Mouse (Mus musculus) forebrain, postnatal 0 days (tissue): ENCODE results near the gene Jagn1. TPM values are rescaled to one million over a fixed set of nuclear protein-coding genes. Genes with fewer than 3 reads are reported as not detected.
A peak's percentile ranks its signal among the peaks of the same experiment; 100 is the strongest.

Experiments used
- ATAC-seq: fragments of 200-750 bp; cut with Nextera tagmentation; 2 replicates; pipeline ENCODE4 v1.8.0; 2017; ENCODE audit warnings: mild to moderate bottlenecking, moderate library complexity
- DNase-seq: peaks from one replicate; pipeline ENCODE4 v3.0.0-alpha.2; 2015
- H3K27ac ChIP-seq: fragments of 300-500 bp; sonication (generic); 2 replicates; pipeline ENCODE4 v1.5.1; 2014; ENCODE audit warnings: low read depth, mild to moderate bottlenecking, antibody characterized with exemption, low read length, moderate library complexity, mixed read lengths
- H3K27me3 ChIP-seq: fragments of 300-500 bp; sonication (generic); 2 replicates; pipeline ENCODE4 v1.6.1; 2014; ENCODE audit warnings: mild to moderate bottlenecking, low read length, mixed read lengths; ENCODE audit not compliant: insufficient read depth
- H3K36me3 ChIP-seq: fragments of 300-500 bp; sonication (generic); 2 replicates; pipeline ENCODE4 v1.6.1; 2014; ENCODE audit warnings: mild to moderate bottlenecking, moderate library complexity; ENCODE audit not compliant: insufficient read depth
- H3K4me1 ChIP-seq: fragments of 300-500 bp; sonication (generic); 2 replicates; pipeline ENCODE4 v1.6.1; 2014; ENCODE audit warnings: antibody characterized with exemption; ENCODE audit not compliant: insufficient read depth
- H3K4me2 ChIP-seq: fragments of 300-500 bp; sonication (generic); 2 replicates; pipeline ENCODE4 v1.6.1; 2014; ENCODE audit warnings: low read depth, mild to moderate bottlenecking, moderate library complexity
- H3K4me3 ChIP-seq: fragments of 300-500 bp; sonication (generic); 2 replicates; pipeline ENCODE4 v1.5.1; 2014; ENCODE audit warnings: low read depth, low read length, mixed read lengths
- H3K9ac ChIP-seq: fragments of 300-500 bp; sonication (generic); 2 replicates; pipeline ENCODE4 v1.6.1; 2014; ENCODE audit warnings: mild to moderate bottlenecking
- H3K9me3 ChIP-seq: fragments of 300-500 bp; sonication (generic); 2 replicates; pipeline ENCODE4 v1.6.1; 2016; ENCODE audit warnings: low read length
- CTCF ChIP-seq: sonication (generic); IDR thresholded peaks from 2 replicates; pipeline ENCODE4 v1.5.1; 2016; ENCODE audit warnings: antibody characterized with exemption, control low read depth, low read depth
- WGBS: fragments of 180-500 bp; shearing (Covaris S2); extraction: QIAGEN DNeasy Blood & Tissue Kit; methylation state at CpG from one replicate; pipeline ENCODE4 v1.1.7; 2014; 5-methylcytosine and 5-hydroxymethylcytosine counted together
- polyA plus RNA-seq: library from polyadenylated mRNA; unstranded; fragments of >200 nt; fragmentation: Nextera tagmentation; extraction: Ambion mirVana; gene quantifications from 2 replicates; pipeline ENCODE4 v1.2.1, GENCODE M21; 2015
- total RNA-seq: library from RNA; depleted of rRNA; stranded (reverse); fragments of >200 nt; gene quantifications from 2 replicates; pipeline ENCODE4 v1.2.3, GENCODE M21; 2014

Jagn1 gene
- total and polyA plus RNA-seq, 2 experiments from 2014 or later: 37.7 to 81.8 TPM

- H3K4me1 ChIP-seq: 0 out of 2 replicates have a peak, but pooled peaks cover 4% of the 10 kb centered on the region
- 59% methylated on average over 10 of the region's 10 CpGs for WGBS
- H3K27ac ChIP-seq: no peak overlapping the region
- DNase-seq (no peak), ATAC-seq (no peak)
- no peak overlapping the region for H3K9ac ChIP-seq
- H3K4me2 ChIP-seq: no peak overlapping the region
- no peak overlapping the region for H3K4me3 ChIP-seq
- H3K36me3 ChIP-seq: no peaks in the 10 kb centered on the region
- no peak for TF ChIP-seq CTCF
- peaks cover 13% of the 10 kb centered on the region for H3K27me3 ChIP-seq
- H3K9me3 ChIP-seq: no peaks in the 10 kb centered on the region
These were observed 29.7 kb downstream of the Jagn1 start for GRCm38 (mm10) chr6:113472061-113472460.

DNA sequence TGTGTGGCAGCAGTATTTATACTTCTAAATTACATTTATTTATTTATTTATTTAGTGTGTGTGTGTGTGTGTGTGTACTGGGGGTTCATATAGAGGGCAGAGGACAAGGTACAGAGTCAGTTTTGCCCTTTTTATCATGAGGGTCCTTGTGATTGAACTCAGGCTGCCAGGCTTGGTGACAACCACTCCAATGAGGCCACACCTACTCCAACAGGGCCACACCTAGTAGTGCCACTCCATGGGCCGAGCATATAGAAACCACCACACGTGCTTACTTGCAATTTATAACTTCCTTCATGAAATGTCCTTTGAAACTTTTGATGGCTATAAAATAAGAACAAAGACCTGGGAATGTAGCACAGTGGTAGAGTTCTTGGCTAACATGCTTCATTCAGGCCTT lies 30.9 kb downstream of the Jagn1 start:
- no peaks in the 10 kb centered on the region for H3K36me3 ChIP-seq
- no peak for DNase-seq
- H3K27ac ChIP-seq: no peak overlapping the region
- no peak overlapping the region for H3K4me3 ChIP-seq
- H3K27me3 ChIP-seq: peaks cover 13% of the 10 kb centered on the region
- no peaks in the 10 kb centered on the region for H3K9me3 ChIP-seq
- TF ChIP-seq CTCF: no peak
- H3K9ac ChIP-seq: no peak overlapping the region
- no peak for ATAC-seq
- H3K4me1 ChIP-seq: 0 out of 2 replicates have a peak, but pooled peaks cover 4% of the 10 kb centered on the region
- no peak overlapping the region for H3K4me2 ChIP-seq
- WGBS: 81% methylated on average over 2 of the region's 2 CpGs

GRCm38 (mm10) chr6:113473715-113474114 lies 31.3 kb downstream of the Jagn1 start:
- Histone ChIP-seq H3K4me2 (no peak overlapping the region), H3K36me3 (no peaks in the 10 kb centered on the region), H3K9ac (no peak overlapping the region), H3K27ac (no peak overlapping the region), H3K4me1 (0 out of 2 replicates have a peak, but pooled peaks cover 4% of the 10 kb centered on the region), H3K27me3 (peaks cover 13% of the 10 kb centered on the region), H3K9me3 (no peaks in the 10 kb centered on the region), H3K4me3 (no peak overlapping the region)
- 91% methylated on average over 6 of the region's 6 CpGs for WGBS
- TF ChIP-seq CTCF: no peak
- ATAC-seq (no peak), DNase-seq (no peak)

DNA sequence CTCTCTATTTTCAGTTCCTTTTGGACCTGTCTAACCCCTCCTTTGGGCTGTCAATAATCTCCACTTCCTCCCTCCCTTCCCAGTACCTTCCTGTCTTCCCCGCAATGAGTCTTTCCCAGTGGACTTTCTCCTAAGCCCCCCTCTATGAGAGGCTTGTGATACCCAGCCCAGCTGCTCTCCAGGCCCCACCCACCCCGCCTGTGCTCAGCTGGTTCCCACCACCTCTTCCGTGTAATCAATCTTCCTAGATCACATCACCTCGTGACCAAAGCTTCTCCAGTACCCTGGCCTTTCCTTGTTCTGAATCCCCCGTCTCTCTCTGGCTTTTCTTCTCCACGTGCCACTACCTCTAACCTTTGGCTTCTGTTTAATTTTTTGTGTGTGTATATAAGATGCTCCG lies 35.0 kb downstream of the Jagn1 start:
- DNase-seq: no peak
- no peaks in the 10 kb centered on the region for H3K36me3 ChIP-seq
- H3K4me3 ChIP-seq: no peak overlapping the region
- no peak overlapping the region for H3K4me2 ChIP-seq
- no peak overlapping the region for H3K27ac ChIP-seq
- no peak overlapping the region for H3K9ac ChIP-seq
- 63% methylated on average over 7 of the region's 7 CpGs for WGBS
- TF ChIP-seq CTCF: no peak
- no peak for ATAC-seq
- no peaks in the 10 kb centered on the region for H3K4me1 ChIP-seq
- H3K27me3 ChIP-seq: no peaks in the 10 kb centered on the region
- no peaks in the 10 kb centered on the region for H3K9me3 ChIP-seq

DNA sequence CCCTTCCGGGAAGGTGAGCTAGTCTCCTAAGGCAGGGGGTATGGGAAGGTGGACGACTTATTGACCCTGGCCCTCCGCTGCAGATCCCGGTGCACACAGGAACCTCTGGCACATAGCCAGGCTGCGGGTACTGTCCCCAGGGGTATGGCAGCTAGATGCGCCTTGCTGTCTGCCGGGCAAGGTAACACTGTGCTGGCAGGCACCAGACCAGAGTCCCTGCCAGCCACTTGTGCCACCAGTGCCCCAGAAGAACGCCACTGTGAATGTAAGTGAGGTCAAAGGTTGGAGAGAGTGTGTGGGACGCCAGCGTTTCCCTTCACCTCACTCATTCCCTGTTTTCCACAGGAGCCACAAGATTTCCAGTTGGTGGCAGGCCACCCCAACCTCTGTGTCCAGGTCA lies 36.5 kb downstream of the Jagn1 start:
- Histone ChIP-seq H3K4me3 (no peak overlapping the region), H3K4me2 (no peak overlapping the region), H3K9ac (no peak overlapping the region), H3K4me1 (peaks cover 4% of the 10 kb centered on the region), H3K27ac (no peak overlapping the region), H3K27me3 (no peaks in the 10 kb centered on the region), H3K36me3 (no peaks in the 10 kb centered on the region), H3K9me3 (no peaks in the 10 kb centered on the region)
- DNase-seq: no peak
- no peak for TF ChIP-seq CTCF
- 79% methylated on average over 10 of the region's 10 CpGs for WGBS
- no peak for ATAC-seq

DNA sequence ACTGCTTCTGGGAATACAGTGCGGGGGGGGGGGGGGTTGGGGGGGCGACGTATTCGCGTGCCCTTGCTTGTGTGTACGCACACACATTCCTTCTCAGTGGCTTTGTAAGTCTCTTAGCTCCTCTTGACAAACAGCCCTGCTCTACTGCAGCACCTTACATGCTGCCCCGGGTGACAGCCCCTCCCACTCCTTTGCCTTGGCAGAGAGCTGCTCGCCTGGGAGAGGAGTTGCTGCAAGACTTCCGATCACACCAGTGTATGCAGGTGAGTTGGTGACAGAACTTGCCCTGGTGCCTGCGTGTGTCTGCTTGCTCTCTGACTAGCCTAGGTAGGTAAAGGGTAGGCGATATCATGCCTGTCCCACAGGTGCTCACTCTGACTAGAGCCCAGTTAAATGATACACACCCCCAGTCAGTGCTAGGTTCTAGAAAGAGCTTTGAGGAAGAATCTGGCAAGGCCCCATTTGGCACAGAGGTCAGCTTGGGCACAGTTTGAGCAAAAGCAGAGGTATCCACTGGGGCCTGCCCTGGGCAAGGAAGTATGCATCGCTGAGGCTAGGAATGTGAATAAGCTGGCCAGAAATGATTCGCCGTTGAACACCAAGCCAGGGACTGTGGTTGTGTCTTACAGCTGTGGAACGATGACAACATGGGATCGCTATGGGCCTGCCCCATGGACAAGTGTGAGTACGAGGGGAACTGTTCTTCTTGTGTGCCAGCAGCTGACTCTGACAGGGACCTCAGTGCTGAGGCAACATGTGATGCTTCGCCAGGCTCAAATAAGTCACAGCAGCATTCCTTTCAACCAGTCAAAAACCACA lies 38.4 kb downstream of the Jagn1 start:
- WGBS: 58% methylated on average over 18 of the region's 18 CpGs
- H3K9ac ChIP-seq: no peak overlapping the region

DNA sequence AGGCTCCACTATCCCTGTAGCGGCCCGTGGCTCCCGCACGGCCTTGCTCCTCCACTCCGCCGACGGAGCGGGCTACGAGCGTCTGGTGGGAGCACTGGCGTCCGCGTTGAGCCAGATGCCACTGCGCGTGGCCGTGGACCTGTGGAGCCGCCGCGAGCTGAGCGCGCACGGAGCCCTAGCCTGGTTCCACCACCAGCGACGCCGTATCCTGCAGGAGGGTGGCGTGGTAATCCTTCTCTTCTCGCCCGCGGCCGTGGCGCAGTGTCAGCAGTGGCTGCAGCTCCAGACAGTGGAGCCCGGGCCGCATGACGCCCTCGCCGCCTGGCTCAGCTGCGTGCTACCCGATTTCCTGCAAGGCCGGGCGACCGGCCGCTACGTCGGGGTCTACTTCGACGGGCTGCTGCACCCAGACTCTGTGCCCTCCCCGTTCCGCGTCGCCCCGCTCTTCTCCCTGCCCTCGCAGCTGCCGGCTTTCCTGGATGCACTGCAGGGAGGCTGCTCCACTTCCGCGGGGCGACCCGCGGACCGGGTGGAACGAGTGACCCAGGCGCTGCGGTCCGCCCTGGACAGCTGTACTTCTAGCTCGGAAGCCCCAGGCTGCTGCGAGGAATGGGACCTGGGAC lies 40.2 kb downstream of the Jagn1 start:
- Histone ChIP-seq H3K9ac (peak overlapping the region; percentile 83), H3K9me3 (no peaks in the 10 kb centered on the region), H3K4me3 (peak overlapping the region; percentile 66), H3K36me3 (peaks cover 7% of the 10 kb centered on the region; the same call in 1 of the 2 replicates), H3K27ac (peak overlapping the region; percentile 88), H3K4me2 (peak overlapping the region; percentile 70), H3K27me3 (no peaks in the 10 kb centered on the region), H3K4me1 (peaks cover 19% of the 10 kb centered on the region)
- 5% methylated on average over 65 of the region's 65 CpGs for WGBS
- TF ChIP-seq CTCF: peak; percentile 44
- peak; percentile 55 for DNase-seq
- peak; percentile 62 for ATAC-seq

More for the DNA sequence above, 38.4 kb downstream of the Jagn1 start:
- Histone ChIP-seq H3K27ac (no peak overlapping the region), H3K9me3 (no peaks in the 10 kb centered on the region), H3K27me3 (no peaks in the 10 kb centered on the region), H3K4me2 (no peak overlapping the region), H3K36me3 (no peaks in the 10 kb centered on the region), H3K4me1 (peaks cover 19% of the 10 kb centered on the region), H3K4me3 (no peak overlapping the region)
- TF ChIP-seq CTCF: no peak
- ATAC-seq (no peak), DNase-seq (no peak)
